Mouse (Mus musculus) hindbrain, embryonic 12.5 days (tissue): ENCODE measurements around the gene Stmn1. TPM values are rescaled to one million over a fixed set of nuclear protein-coding genes. Genes with fewer than 3 reads are reported as not detected.
"Not testable (repeated sequence)": the region's sequence is repeated elsewhere in the genome, so short reads cannot be mapped to it uniquely, and the experiment has no call there.

Experiments used
- ATAC-seq: fragments of 200-750 bp; cut with Nextera tagmentation; 2 replicates; pipeline ENCODE4 v1.8.0; 2017; ENCODE audit warnings: moderate TSS enrichment; ENCODE audit not compliant: low FRiP score
- H3K27ac ChIP-seq: fragments of 300-500 bp; sonication (generic); 2 replicates; pipeline ENCODE4 v1.5.1; 2016; ENCODE audit warnings: mild to moderate bottlenecking
- H3K27me3 ChIP-seq: fragments of 300-500 bp; sonication (generic); 2 replicates; pipeline ENCODE4 v1.6.1; 2016; ENCODE audit warnings: mild to moderate bottlenecking
- H3K36me3 ChIP-seq: fragments of 300-500 bp; sonication (generic); 2 replicates; pipeline ENCODE4 v1.6.1; 2016; ENCODE audit warnings: mild to moderate bottlenecking
- H3K4me1 ChIP-seq: fragments of 300-500 bp; sonication (generic); 2 replicates; pipeline ENCODE4 v1.6.1; 2016
- H3K4me2 ChIP-seq: fragments of 300-500 bp; sonication (generic); replicated peaks from 2 replicates; pipeline ENCODE4 v1.6.1; 2016; ENCODE audit warnings: mild to moderate bottlenecking
- H3K4me3 ChIP-seq: fragments of 300-500 bp; sonication (generic); 2 replicates; pipeline ENCODE4 v1.5.1; 2016; ENCODE audit warnings: mild to moderate bottlenecking
- H3K9ac ChIP-seq: fragments of 300-500 bp; sonication (generic); 2 replicates; pipeline ENCODE4 v1.6.1; 2016; ENCODE audit warnings: mild to moderate bottlenecking, moderate library complexity
- H3K9me3 ChIP-seq: fragments of 300-500 bp; sonication (generic); replicated peaks from 2 replicates; pipeline ENCODE4 v1.6.1; 2016; ENCODE audit warnings: mild to moderate bottlenecking
- WGBS: fragments of 180-500 bp; shearing (Covaris S2); methylation state at CpG from one replicate; pipeline ENCODE4 v1.1.7; 2016; 5-methylcytosine and 5-hydroxymethylcytosine counted together
- polyA plus RNA-seq: library from polyadenylated mRNA; unstranded; fragments of >200 nt; fragmentation: Nextera tagmentation; extraction: Ambion mirVana; gene quantifications from 2 replicates; pipeline ENCODE4 v1.2.1, GENCODE M21; 2016

Gene Stmn1
- polyA plus RNA-seq, 1 experiment from 2014 or later: 4,582 TPM

GRCm38 (mm10) chr4:134494161-134494560 lies 26.0 kb downstream of the Stmn1 start:
- H3K36me3 ChIP-seq, H3K27ac ChIP-seq, ATAC-seq, H3K9ac ChIP-seq, H3K4me2 ChIP-seq, H3K27me3 ChIP-seq, H3K4me3 ChIP-seq, H3K9me3 ChIP-seq: not testable (repeated sequence)
- H3K4me1 ChIP-seq: peaks cover 29% of the 10 kb centered on the region
- 88% methylated on average over 6 of the region's 6 CpGs for WGBS

GRCm38 (mm10) chr4:134494780-134495545 lies 26.8 kb downstream of the Stmn1 start:
- Histone ChIP-seq H3K36me3 (no peaks in the 10 kb centered on the region), H3K4me3 (no peak overlapping the region), H3K9me3 (no peaks in the 10 kb centered on the region), H3K4me2 (no peak overlapping the region), H3K9ac (no peak overlapping the region), H3K4me1 (peaks cover 29% of the 10 kb centered on the region), H3K27ac (no peak overlapping the region), H3K27me3 (no peaks in the 10 kb centered on the region)
- ATAC-seq: no peak
- 73% methylated on average over 16 of the region's 16 CpGs for WGBS

GRCm38 (mm10) chr4:134495546-134495923 lies 27.4 kb downstream of the Stmn1 start:
- Histone ChIP-seq H3K9ac (no peak overlapping the region), H3K27me3 (no peaks in the 10 kb centered on the region), H3K27ac (no peak overlapping the region), H3K4me2 (no peak overlapping the region), H3K4me3 (no peak overlapping the region), H3K4me1 (peaks cover 29% of the 10 kb centered on the region), H3K36me3 (no peaks in the 10 kb centered on the region), H3K9me3 (no peaks in the 10 kb centered on the region)
- no peak for ATAC-seq
- 65% methylated on average over 5 of the region's 5 CpGs for WGBS

GRCm38 (mm10) chr4:134496595-134497210 lies 28.6 kb downstream of the Stmn1 start, which contains the start of gene Paqr7:
TSS of gene Paqr7 (plus strand) at chr4:134496697.
- H3K36me3 ChIP-seq: no peaks in the 10 kb centered on the region
- peak within 1 kb of the TSS; percentile 56 for H3K4me3 ChIP-seq
- H3K9me3 ChIP-seq: no peaks in the 10 kb centered on the region
- peak; percentile 64 for ATAC-seq
- peaks cover 29% of the 10 kb centered on the region for H3K4me1 ChIP-seq
- H3K27me3 ChIP-seq: no peaks in the 10 kb centered on the region
- 3% methylated on average over 35 of the region's 35 CpGs for WGBS
- peak within 1 kb of the TSS; percentile 40 for H3K27ac ChIP-seq
- peak within 1 kb of the TSS; percentile 99 for H3K4me2 ChIP-seq
- peak within 1 kb of the TSS; percentile 66 for H3K9ac ChIP-seq

GRCm38 (mm10) chr4:134497223-134497622 lies 29.1 kb downstream of the Stmn1 start:
- H3K9me3 ChIP-seq: no peaks in the 10 kb centered on the region
- H3K27me3 ChIP-seq: no peaks in the 10 kb centered on the region
- H3K4me1 ChIP-seq: peaks cover 27% of the 10 kb centered on the region
- no peaks in the 10 kb centered on the region for H3K36me3 ChIP-seq
- peak overlapping the region; percentile 66 for H3K9ac ChIP-seq
- H3K4me2 ChIP-seq: peak overlapping the region; percentile 99
- H3K27ac ChIP-seq: peak overlapping the region; percentile 40; the same call in 1 of the 2 replicates
- peak; percentile 57; the same call in 1 of the 2 replicates for ATAC-seq
- H3K4me3 ChIP-seq: peak overlapping the region; percentile 56
- WGBS: 11% methylated on average over 6 of the region's 6 CpGs

GRCm38 (mm10) chr4:134497986-134498731 lies 30.0 kb downstream of the Stmn1 start:
- Histone ChIP-seq H3K4me3 (no peak overlapping the region), H3K4me1 (peaks cover 27% of the 10 kb centered on the region), H3K4me2 (peak overlapping the region; percentile 99), H3K27ac (peak overlapping the region; percentile 13; the same call in 1 of the 2 replicates), H3K27me3 (no peaks in the 10 kb centered on the region), H3K36me3 (no peaks in the 10 kb centered on the region), H3K9me3 (no peaks in the 10 kb centered on the region), H3K9ac (no peak overlapping the region)
- 62% methylated on average over 12 of the region's 12 CpGs for WGBS
- ATAC-seq: no peak

GRCm38 (mm10) chr4:134498983-134499382 lies 30.9 kb downstream of the Stmn1 start:
- not testable (repeated sequence) for H3K4me3 ChIP-seq, H3K36me3 ChIP-seq, H3K27ac ChIP-seq, H3K9me3 ChIP-seq, H3K9ac ChIP-seq, H3K27me3 ChIP-seq, ATAC-seq, H3K4me2 ChIP-seq
- 85% methylated on average over 6 of the region's 6 CpGs for WGBS
- H3K4me1 ChIP-seq: peaks cover 27% of the 10 kb centered on the region

- H3K9me3 ChIP-seq: no peaks in the 10 kb centered on the region
- H3K4me1 ChIP-seq: peaks cover 21% of the 10 kb centered on the region
- no peak overlapping the region for H3K9ac ChIP-seq
- no peak overlapping the region for H3K4me3 ChIP-seq
- H3K4me2 ChIP-seq: no peak overlapping the region
- H3K36me3 ChIP-seq: no peaks in the 10 kb centered on the region
- ATAC-seq: no peak
- no peaks in the 10 kb centered on the region for H3K27me3 ChIP-seq
- no peak overlapping the region for H3K27ac ChIP-seq
- WGBS: 96% methylated on average over 6 of the region's 6 CpGs
These were observed 33.0 kb downstream of the Stmn1 start for GRCm38 (mm10) chr4:134501095-134501494.

- 80% methylated on average over 4 of the region's 4 CpGs for WGBS
- no peak for ATAC-seq
- no peaks in the 10 kb centered on the region for H3K27me3 ChIP-seq
These were observed 35.7 kb downstream of the Stmn1 start for GRCm38 (mm10) chr4:134503686-134504357.

GRCm38 (mm10) chr4:134505303-134505789 lies 37.2 kb downstream of the Stmn1 start:
- WGBS: 91% methylated on average over 4 of the region's 4 CpGs
- no peak for ATAC-seq

More at GRCm38 (mm10) chr4:134503686-134504357, 35.7 kb downstream of the Stmn1 start:
- no peaks in the 10 kb centered on the region for H3K4me1 ChIP-seq
- no peaks in the 10 kb centered on the region for H3K9me3 ChIP-seq
- H3K27ac ChIP-seq: no peak overlapping the region
- no peak overlapping the region for H3K4me2 ChIP-seq
- no peak overlapping the region for H3K4me3 ChIP-seq
- peaks cover 5% of the 10 kb centered on the region; the same call in 1 of the 2 replicates for H3K36me3 ChIP-seq
- no peak overlapping the region for H3K9ac ChIP-seq

GRCm38 (mm10) chr4:134505966-134506594 lies 38.0 kb downstream of the Stmn1 start:
- Histone ChIP-seq H3K4me3 (no peak overlapping the region), H3K27ac (no peak overlapping the region), H3K4me1 (0 out of 2 replicates have a peak, but pooled peaks cover 1% of the 10 kb centered on the region), H3K4me2 (no peak overlapping the region), H3K36me3 (peaks cover 5% of the 10 kb centered on the region; the same call in 1 of the 2 replicates), H3K27me3 (no peaks in the 10 kb centered on the region), H3K9me3 (no peaks in the 10 kb centered on the region), H3K9ac (no peak overlapping the region)
- ATAC-seq: no peak
- WGBS: 78% methylated on average over 3 of the region's 4 CpGs

More at GRCm38 (mm10) chr4:134505303-134505789, 37.2 kb downstream of the Stmn1 start:
- Histone ChIP-seq H3K27ac (no peak overlapping the region), H3K9ac (no peak overlapping the region), H3K4me2 (no peak overlapping the region), H3K36me3 (peaks cover 5% of the 10 kb centered on the region; the same call in 1 of the 2 replicates), H3K4me1 (no peaks in the 10 kb centered on the region), H3K9me3 (no peaks in the 10 kb centered on the region), H3K27me3 (no peaks in the 10 kb centered on the region), H3K4me3 (no peak overlapping the region)
